Mouse (Mus musculus) embryonic fibroblast, embryonic 13.5 days (primary cell): ENCODE measurements around the gene Foxd3. TPM values are rescaled to one million over a fixed set of nuclear protein-coding genes. Genes with fewer than 3 reads are reported as not detected.

ENCODE experiments used
- H3K27ac ChIP-seq: 2 replicates; pipeline ENCODE4 v1.5.1; 2012; ENCODE audit warnings: low read length, control low read depth, inconsistent platforms; ENCODE audit not compliant: insufficient read depth
- H3K4me1 ChIP-seq: 2 replicates; pipeline ENCODE4 v1.6.1; 2011; ENCODE audit warnings: low read length; ENCODE audit not compliant: control insufficient read depth, insufficient read depth
- H3K4me3 ChIP-seq: 2 replicates; pipeline ENCODE4 v1.5.1; 2011; ENCODE audit warnings: mild to moderate bottlenecking, control low read depth, low read length; ENCODE audit not compliant: insufficient read depth
- CTCF ChIP-seq: IDR thresholded peaks from 2 replicates; pipeline ENCODE4 v1.5.1; 2011; ENCODE audit warnings: mild to moderate bottlenecking, control low read depth, low read length, moderate library complexity, borderline replicate concordance; ENCODE audit not compliant: insufficient read depth
- POLR2A ChIP-seq: IDR thresholded peaks from 2 replicates; pipeline ENCODE4 v1.6.1; 2011; ENCODE audit warnings: low read depth, mild to moderate bottlenecking, control low read depth, low read length, moderate library complexity
- polyA plus RNA-seq: library from polyadenylated mRNA; stranded (reverse); fragments of >200 nt; gene quantifications from 2 replicates; pipeline ENCODE4 v1.2.4, GENCODE M21; 2011; ENCODE audit warnings: low read depth; ENCODE audit not compliant: missing spikeins, insufficient read length

Foxd3 gene
- polyA plus RNA-seq, 1 experiment = not detected

DNA sequence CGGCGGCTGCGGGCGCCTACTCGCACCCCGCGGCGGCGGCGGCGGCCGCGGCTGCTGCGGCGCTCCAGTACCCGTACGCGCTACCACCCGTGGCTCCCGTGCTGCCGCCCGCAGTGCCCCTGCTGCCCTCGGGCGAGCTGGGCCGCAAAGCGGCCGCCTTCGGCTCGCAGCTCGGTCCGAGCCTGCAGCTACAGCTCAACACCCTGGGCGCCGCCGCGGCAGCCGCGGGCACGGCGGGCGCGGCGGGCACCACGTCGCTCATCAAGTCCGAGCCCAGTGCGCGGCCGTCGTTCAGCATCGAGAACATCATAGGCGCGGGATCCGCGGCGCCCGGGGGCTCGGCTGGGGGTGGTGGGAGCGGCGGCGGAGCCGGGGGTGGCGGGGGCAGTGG is 1.3 kb downstream of the Foxd3 start:
- TF ChIP-seq POLR2A = no peak
- TF ChIP-seq CTCF = no peak
- Histone ChIP-seq H3K4me3 (no peak overlapping the region), H3K27ac (no peak overlapping the region), H3K4me1 (no peaks in the 10 kb centered on the region)

DNA sequence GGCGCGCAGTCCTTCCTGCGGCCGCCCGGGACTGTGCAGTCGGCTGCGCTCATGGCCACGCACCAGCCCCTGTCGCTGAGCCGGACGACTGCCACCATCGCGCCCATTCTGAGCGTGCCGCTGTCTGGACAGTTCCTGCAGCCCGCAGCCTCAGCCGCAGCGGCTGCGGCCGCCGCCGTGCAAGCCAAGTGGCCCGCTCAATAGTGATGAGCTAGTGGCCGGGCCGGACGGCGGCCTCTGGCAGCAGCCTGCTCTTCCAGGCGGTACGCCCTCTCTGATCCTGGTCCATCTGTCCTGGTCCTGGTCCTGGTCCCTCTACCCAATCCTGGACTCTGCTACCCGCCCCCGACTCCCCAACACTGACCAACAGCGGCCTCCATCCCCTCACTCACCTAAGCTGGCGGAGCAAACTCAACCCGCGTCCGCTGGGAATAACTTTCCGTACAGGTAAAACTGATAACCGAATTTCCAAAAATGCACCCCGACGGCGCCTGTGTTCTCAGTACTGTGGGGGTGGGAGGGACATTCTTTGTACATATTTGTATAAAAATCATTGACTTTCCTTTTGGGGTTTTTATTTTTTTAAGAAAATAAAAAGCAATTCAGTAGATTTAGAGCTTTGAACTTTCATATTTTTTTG is 1.9 kb downstream of the Foxd3 start:
- TF ChIP-seq POLR2A = no peak
- no peak for TF ChIP-seq CTCF
- H3K27ac ChIP-seq = no peak overlapping the region
- H3K4me3 ChIP-seq = no peak overlapping the region
- H3K4me1 ChIP-seq = no peaks in the 10 kb centered on the region

DNA sequence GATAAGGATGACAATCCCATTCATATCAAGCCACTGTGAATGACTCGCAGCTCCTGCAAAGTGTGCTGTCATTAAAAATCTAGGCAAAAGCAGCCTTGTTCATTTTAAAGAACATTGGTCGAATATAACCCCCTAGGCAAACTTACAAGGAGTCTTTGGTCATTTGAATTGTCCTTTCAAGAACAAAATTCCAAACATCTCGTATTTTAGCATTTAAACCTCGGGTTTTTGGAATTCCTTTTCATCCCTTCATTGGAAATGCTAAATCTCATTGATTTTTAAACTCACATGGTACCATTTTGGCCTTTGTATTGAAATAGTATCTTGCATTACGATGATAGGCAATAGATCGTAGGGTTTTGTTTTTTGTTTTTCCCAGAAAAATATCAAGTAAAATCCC is 2.8 kb downstream of the Foxd3 start:
- Histone ChIP-seq H3K4me3 (no peak overlapping the region), H3K27ac (no peak overlapping the region), H3K4me1 (no peaks in the 10 kb centered on the region)
- no peak for TF ChIP-seq POLR2A
- no peak for TF ChIP-seq CTCF

DNA sequence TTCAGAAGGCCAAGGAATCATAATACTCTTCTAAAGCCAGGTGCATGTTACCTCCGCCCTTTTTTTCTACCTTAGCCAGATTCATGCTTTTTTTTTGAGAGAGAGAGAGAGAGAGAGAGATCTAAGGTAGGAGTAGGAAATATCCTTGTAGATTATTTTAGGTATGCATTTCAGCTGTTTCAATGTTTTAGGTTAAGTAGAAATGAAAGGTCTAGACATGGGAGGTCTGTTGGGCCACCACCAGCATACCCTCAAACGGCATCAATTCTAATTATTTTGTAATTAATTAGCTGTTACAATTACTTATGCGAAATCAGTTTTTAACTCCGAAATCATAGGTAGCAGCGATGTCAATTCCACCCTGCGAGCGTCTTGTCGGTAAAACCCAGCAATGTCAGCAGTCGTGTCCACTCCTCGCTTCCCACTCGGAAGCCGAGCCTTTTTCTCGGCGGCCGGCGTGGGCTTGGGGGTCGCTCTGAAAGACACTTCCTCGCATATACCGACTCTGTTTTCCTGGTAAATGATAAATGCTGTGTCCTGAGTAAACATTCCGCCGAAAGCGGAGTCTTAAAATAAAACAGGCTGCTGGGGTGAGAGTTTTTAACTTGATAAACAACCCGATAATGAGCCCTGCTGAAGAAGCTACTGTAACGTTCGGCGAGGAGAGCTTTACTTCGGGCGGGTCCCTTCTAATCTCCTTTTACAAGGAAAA is 3.4 kb downstream of the Foxd3 start:
- H3K4me3 ChIP-seq = no peak overlapping the region
- TF ChIP-seq POLR2A (no peak), CTCF (no peak)
- no peak overlapping the region for H3K27ac ChIP-seq
- no peaks in the 10 kb centered on the region for H3K4me1 ChIP-seq

DNA sequence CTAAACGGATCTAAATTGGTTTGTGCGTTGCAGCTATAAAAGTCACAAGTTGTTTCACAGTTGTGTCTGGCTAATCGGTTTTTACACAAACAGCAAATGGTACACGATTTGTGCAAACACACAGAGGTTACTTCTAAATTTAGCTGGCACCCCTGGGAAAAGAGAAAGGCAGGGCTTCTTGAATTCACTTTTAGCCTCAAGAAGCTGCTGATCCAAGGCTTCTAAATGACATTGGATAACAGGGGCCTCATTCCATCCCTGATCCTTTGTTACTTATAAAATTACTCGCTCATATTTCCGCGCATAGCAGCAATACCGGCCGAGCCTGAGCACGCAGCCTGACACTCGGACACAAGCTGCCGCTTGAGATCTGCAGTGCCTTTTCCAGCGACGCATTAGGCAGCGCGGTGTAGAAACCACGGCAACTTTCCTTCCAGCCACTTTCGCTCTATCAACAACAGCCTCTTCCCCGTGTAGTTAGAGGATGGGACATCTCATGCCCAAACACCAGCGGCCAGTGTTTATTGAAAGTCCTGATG is 4.0 kb downstream of the Foxd3 start:
- TF ChIP-seq CTCF (no peak), POLR2A (no peak)
- Histone ChIP-seq H3K27ac (no peak overlapping the region), H3K4me1 (no peaks in the 10 kb centered on the region), H3K4me3 (no peak overlapping the region)

DNA sequence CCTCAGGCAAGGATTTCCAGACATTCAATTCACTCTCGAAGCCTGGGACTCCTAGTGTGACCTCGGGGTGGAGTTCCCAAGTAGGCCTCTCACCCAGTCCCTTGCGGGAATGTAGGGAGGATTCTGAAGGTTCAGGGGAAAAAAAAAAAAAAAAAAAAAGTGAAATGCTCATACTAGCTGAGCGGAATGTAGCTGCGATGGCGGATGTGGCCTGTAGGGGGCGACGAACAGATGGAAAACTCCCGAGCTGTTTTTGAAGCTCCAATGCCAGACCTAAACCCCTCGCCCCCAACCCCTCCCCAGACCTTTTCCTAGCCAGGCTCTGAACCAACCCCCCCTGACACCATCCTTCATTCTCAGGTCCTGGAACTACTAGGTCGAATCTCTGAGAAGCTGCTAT is 4.9 kb downstream of the Foxd3 start:
- Histone ChIP-seq H3K4me1 (no peaks in the 10 kb centered on the region), H3K27ac (no peak overlapping the region), H3K4me3 (no peak overlapping the region)
- TF ChIP-seq POLR2A = no peak
- TF ChIP-seq CTCF = peak; percentile 52; the same call in 1 of the 2 replicates

DNA sequence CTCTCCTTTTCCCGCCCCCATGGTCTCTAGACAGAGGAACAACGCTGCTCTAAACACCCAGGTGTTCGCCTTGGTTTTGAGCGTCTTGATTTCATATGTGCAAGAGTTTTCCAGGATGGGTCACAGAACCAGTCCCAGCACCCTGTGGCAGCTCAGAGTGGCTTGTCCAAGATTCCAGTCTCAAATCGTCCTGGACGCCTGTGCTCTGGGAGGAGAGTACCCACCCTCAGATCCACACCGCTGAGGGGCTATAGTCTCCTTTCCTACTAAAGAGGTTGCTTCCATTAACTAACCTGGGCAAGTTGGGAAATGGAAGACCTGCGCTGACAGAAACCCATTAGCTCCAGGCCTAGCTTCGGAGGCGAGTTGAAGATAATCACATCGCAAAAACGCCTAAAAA is 5.9 kb downstream of the Foxd3 start:
- H3K27ac ChIP-seq = no peak overlapping the region
- no peak overlapping the region for H3K4me3 ChIP-seq
- no peaks in the 10 kb centered on the region for H3K4me1 ChIP-seq
- TF ChIP-seq CTCF (no peak), POLR2A (no peak)

DNA sequence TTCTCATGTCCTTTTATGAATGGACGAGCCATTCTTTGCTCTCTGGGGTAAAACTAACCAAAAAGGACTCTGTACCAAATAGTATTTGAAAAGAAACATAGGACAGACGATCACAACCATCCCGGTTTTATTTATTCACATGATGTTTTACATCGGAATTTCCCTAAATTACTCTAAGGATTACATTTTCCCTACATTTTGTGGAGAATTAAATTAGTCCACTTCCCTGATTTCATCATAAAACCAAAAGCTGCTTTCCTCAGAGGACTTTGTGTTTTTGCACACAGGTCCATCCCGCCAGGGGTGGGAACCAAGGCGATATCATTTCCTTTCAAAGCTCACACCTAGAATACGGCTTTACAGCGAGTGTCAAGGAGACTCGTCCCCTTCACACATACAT is 6.3 kb downstream of the Foxd3 start:
- Histone ChIP-seq H3K27ac (no peak overlapping the region), H3K4me1 (no peaks in the 10 kb centered on the region), H3K4me3 (no peak overlapping the region)
- TF ChIP-seq CTCF = no peak
- no peak for TF ChIP-seq POLR2A

DNA sequence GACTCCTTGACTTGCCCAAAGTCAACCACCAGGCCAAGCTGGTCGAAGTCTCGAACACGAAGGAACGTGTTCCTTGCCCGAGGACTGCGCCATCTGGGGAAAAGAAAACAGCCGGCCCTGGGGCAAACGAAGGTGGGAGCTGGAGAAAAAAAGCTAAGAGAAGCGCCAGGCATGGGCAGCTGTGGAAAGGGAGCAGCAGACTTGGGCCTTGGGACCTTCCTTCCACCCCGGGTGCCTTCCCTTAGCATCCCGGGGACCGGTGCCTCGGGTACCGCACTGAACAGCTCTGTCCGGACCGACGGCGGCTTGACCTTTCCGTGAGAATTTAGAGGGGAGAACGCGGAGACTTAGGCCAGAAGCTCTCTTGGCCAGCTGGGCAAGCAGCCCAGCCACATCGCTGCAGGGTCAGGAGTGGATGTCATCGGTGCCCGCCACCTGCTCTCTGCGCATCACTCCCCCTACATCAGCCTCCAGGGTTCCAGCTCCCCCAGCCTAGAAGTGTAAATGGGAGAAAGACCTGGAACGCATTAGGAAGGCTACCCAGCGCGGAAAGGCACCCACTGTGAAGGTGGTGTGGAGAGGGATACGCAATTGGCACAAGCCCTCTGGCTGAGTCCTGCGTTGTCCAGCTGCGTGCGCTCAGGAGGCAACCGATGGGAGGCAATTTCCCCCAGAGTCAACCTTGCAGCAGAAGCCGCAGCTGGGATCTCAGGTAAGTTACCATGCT is 6.9 kb downstream of the Foxd3 start:
- no peaks in the 10 kb centered on the region for H3K4me1 ChIP-seq
- TF ChIP-seq CTCF (no peak), POLR2A (no peak)
- H3K4me3 ChIP-seq = no peak overlapping the region
- no peak overlapping the region for H3K27ac ChIP-seq

DNA sequence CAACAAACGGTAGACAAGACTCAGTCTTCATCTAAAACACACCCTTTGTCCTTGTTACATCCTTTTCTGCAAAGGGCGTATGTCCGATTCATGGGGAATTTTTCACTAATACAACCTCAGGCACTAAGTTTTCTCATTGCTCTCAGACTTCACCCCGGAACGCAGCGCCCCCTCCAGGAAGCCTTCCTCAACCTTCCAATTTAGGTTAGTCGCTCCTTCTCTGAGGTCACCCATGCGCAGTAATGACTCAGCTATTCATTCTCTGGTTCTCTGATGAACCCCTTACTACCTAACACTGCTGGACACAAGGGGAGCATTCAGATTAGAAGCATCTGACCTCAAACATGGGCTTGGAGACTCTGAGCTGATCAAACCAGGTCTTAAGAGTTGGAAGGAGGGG is 7.6 kb downstream of the Foxd3 start:
- Histone ChIP-seq H3K4me3 (no peak overlapping the region), H3K4me1 (no peaks in the 10 kb centered on the region), H3K27ac (no peak overlapping the region)
- no peak for TF ChIP-seq CTCF
- no peak for TF ChIP-seq POLR2A
